Mouse (Mus musculus) embryo, embryonic 10.5 days (tissue): Measurements from ENCODE around the gene Cfap77.

Experiments
- DNase-seq: peaks from one replicate; pipeline ENCODE4 v3.0.0-alpha.2; 2015; ENCODE audit warnings: low spot score

Gene Cfap77

DNA sequence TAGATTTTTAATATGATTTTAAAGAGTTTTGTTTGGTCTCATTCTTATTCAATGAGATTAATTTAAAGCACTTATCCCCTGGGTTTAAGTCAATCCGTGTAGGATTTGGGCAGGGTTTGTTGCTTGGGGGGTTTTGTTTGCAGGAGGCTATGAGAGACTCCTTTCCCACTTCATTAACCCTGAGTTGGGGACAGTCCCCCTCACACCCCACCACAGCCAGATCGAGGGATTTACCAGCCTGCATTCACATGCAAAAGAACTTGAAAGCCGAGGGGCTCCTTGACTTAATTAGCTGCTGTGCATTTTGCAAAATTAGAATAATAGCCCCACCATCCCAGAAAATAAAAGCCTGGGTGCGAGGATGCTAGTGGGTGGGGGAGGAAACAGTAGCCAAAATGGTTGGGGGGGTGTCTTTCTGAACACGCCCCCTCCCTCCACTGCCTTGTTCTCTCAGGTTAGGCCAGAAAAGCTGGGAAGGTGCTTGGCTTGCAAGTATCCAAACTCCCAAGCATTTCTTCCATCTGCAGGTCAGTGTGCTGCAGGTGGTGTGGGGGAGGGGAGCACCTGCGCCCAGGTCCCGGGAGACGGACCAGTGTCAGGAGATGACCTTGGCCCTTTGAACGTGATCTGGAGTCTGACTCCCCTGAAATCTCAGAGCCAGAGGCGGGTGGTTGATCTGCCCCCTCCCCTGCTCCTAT is 147.0 kb downstream of the Cfap77 start:
- peak; percentile 17 for DNase-seq

DNA sequence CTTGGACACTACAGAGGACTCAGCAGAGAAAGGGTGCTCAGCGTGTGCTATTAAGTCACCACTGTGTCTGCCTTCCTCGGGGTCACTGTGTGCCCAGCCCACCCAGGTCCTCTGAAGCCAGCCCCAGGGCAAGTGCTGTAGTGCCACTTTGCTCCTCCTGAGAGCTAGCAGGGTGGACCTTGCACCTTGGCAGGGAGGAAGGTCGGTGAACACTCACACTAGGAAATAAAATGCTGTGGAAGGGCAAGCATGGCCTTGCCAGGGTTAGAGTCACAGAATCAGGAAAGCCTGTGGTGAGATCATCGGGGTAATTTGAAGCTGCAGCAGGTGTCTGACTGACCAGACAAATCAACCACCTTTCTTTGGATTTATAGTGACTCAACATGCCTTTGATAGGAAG is 149.3 kb downstream of the Cfap77 start:
- peak; percentile 9 for DNase-seq

DNA sequence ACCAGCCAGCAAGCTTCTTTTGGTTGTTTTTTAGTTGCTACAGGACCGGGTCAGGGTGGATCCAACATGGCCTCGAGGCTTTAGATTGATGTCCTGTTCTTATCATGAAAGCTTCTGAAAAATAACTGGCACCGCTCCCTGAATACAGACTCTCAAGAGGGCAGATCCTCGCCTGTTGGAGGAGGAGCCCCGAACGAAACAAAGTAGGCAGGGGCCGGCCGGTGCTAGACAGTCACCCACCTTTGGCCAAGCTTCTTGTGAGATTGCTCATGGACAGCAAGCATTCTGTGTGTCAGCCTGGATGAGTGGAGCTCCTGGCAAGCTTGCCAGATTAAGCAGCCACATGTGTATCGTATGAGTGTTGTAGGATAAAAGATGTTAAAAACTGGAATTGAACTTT is 150.1 kb downstream of the Cfap77 start:
- no peak for DNase-seq

DNA sequence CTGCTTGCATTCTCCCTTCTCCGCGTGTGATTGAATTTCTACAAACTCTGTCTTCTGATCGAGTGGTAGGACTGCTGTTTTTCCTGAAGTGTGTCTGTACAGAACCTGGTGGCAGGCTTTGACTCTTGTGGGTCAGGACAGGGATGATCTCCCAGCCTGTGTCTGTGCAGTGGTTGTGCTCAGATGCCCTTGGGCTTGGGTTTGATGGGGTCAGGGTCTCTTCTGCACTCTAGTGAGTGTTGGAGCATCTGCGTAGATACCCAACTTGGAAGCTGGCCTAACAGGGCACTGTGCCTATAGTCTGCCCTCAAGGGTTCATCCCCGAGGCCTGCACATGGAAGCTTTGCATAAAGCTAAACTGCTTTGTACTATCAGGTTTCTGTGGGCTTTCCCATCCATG is 151.0 kb downstream of the Cfap77 start:
- DNase-seq = no peak

DNA sequence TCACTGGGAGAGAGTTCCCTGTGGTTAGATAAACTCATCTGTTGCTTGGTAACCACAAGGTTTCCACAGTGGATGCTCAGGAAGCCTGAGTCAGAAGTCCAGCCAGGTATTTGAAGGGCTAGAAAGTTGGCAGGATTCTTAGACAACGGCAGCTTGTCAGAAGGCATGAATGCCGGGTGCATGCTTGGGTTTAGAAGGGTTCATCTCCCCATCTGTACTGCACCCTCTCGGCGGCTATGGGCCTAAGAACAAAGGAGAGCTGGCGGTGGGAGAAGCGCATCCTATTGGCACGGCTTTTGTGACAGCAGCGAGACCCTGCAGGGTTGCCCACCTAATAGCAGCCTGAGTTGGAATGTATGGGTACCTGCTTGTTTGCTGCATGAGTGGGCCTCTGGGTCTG is 152.6 kb downstream of the Cfap77 start:
- no peak for DNase-seq

DNA sequence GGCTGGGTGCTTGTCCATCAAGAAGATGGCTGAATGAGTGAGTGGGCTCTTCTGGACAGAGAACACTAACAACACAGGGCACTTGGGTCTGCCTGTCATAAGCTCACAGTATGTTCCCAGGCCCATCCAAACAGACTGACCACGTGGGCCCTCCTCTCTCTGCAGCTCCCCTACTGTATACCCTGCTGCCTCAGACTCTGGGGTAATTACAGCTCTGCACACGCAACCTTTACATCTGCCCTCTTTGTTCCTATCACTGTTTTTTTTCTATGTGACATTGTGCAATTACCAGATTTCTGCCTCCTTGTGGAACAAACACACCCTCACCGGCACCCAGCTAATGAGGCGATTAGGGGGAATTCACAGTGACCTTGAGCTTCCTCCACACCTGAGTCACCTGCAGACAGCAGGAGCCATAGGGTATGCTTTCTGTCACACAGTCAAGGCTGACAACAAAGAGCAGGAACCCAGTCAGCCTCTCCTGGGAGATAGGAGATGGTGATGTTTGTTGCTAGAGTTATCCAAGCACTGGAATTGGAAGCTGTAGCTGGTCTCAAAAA is 157.4 kb downstream of the Cfap77 start:
- no peak for DNase-seq

DNA sequence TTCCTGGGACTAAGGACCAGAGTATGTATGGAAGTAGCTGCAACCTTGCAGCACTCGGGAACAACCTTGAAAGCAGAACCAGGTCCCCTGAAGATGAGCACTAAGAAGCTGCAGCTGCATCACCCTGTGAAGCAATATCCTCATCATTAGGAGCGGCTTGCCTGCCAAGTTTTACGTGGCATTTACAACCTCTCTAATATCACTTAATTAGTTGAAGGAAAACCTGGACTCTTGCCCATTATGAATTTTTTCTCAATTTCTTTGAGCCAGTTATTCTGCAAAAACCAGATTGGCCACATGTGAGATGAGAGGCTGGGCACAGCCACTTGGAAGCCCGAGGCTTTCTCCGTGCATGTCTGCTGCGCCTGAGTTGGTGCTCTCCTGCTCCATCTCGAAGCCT is 159.0 kb downstream of the Cfap77 start:
- no peak for DNase-seq

DNA sequence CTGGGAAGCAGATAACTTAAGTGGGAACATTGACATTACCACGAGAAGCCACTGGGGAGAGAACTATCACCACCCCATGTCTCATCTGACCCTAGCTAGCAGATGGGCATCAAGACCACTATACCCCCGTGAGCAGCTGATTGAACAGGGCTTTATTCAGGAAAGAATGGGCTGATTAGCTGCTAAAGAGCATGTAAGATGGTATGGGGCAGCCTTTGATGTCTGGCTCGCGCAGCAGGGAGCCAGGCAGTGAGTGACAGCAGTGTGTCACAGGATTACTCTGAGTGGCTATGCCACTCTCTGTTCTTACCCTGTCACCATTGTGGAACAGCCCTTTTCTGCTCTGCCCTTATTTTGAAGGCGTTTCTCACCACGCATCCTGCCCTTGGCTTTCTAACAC is 161.3 kb downstream of the Cfap77 start:
- DNase-seq = no peak

DNA sequence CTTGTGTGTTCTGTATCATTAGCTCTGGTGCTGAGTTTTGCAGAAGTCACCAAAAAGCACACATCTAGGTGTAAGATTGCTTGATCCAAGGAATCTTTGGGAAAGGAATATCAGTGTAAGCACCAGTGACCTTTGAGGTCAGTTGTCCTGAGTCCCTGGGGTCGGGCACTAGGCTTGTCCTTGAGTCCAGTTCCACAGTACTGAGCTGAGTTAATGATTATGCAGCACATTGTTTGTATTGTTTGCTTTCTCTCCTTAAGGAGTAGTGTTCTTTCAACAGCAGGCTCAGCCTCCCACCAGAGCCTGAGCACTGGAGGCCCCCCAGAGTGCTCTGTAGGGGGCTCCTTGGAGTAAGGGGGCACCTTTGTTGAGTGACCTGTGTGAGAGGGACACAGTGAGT is 162.1 kb downstream of the Cfap77 start:
- no peak for DNase-seq

DNA sequence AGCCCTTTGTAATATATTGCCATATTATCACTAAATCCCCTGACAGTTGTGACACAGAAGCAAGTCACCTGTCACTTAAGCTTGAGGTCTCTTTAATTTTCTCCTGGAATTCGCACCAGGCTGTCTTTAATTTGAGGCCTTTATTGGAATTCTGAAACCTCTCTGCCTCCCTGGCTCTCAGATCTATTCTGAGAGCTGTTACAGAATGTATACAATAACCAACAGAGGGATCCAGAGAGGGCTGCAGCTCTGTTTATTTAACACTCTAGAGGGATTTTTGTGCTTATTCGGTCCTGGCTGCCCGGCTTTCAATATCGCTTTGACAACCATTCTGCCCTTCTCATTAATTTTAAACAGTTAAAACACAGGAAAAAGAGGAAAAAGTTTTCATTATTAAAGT is 170.0 kb downstream of the Cfap77 start:
- DNase-seq = no peak

DNA sequence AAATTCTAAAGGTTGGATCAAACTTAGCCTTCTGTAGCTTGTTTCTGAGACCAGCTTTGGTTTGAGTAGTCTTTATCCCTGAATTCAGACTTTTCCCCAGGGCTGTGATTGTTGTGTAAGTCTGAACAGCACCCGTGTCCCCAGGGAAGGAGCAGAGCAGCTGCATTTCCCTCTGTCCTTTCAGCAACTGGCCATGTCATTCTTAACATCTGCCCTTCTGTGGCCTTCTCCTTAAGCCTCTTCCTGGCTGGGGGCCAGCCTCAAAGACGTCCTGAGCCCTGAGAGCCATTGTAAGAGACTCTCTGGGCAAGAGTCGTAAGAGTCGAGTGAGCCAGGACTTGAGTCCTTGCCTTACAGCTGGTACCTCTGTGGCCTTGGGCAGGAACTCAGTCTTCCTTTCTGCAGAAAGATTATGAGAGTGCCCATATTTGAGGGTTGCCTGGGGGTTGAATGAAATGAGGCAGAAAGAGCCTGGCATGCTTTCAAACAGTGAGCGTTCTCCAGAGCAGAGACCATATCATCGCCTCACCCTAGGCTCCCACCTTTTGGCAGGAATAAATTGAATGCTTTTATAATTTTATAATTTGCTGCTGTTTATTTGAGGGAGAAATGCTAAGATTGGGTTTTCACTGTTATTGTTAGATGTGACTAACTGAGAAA is 171.9 kb downstream of the Cfap77 start:
- no peak for DNase-seq

DNA sequence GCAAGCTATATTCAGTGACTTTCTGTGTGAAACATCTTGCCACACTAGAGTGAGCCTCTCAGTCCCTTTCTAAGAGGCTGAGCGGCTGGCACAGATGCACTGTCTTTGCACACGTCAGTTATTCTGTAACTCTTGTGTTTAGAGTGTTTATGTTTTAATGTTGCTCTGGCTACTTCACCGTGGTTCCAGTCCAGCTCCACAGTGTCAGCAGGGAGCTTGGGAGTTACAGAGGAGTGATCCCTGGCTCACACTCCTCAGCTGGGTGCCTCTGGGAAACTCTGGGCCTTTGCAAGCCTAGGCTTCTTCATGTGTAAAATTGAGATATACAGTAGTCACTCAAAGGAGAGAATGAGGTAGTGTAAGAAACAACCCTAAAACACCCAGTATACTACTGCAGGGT is 172.8 kb downstream of the Cfap77 start:
- DNase-seq = no peak

DNA sequence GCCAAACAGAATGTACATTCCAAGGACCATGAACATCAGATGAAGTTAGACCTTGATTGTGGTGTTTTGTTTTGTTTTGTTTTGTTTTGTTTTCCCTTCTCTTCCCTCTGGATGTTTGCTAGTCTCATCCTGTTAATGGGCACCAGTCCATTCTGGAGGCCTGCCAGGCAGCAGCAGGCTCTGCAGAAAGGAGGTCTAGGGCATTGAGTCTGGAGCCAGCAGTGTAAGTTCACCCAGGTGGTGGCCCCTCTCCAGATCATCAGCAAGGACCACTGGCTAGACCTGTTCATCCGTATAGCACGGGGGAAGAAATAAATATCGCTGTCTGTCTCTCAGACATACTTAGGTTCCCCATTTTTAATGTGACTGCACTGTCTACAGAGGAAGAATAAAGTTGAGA is 173.6 kb downstream of the Cfap77 start:
- no peak for DNase-seq
